Mouse (Mus musculus) heart, embryonic 12.5 days (tissue): ENCODE results near the gene Mllt10. TPM values are rescaled to one million over a fixed set of nuclear protein-coding genes. Genes with fewer than 3 reads are reported as not detected.

Source experiments
- ATAC-seq: fragments of 200-750 bp; cut with Nextera tagmentation; 2 replicates; pipeline ENCODE4 v1.8.0; 2017; ENCODE audit warnings: moderate TSS enrichment, moderate library complexity; ENCODE audit not compliant: insufficient number of reproducible peaks, low FRiP score
- H3K27ac ChIP-seq: fragments of 300-500 bp; sonication (generic); 2 replicates; pipeline ENCODE4 v1.5.1; 2016; ENCODE audit warnings: mild to moderate bottlenecking, moderate library complexity; ENCODE audit not compliant: poor library complexity, severe bottlenecking
- H3K27me3 ChIP-seq: fragments of 300-500 bp; sonication (generic); replicated peaks from 2 replicates; pipeline ENCODE4 v1.6.1; 2016; ENCODE audit warnings: mild to moderate bottlenecking, moderate library complexity
- H3K36me3 ChIP-seq: fragments of 300-500 bp; sonication (generic); 2 replicates; pipeline ENCODE4 v1.6.1; 2016; ENCODE audit warnings: mild to moderate bottlenecking, moderate library complexity
- H3K4me1 ChIP-seq: fragments of 300-500 bp; sonication (generic); replicated peaks from 2 replicates; pipeline ENCODE4 v1.6.1; 2016; ENCODE audit warnings: mild to moderate bottlenecking
- H3K4me2 ChIP-seq: fragments of 300-500 bp; sonication (generic); 2 replicates; pipeline ENCODE4 v1.6.1; 2016; ENCODE audit warnings: mild to moderate bottlenecking, moderate library complexity
- H3K4me3 ChIP-seq: fragments of 300-500 bp; sonication (generic); 2 replicates; pipeline ENCODE4 v1.5.1; 2016; ENCODE audit warnings: mild to moderate bottlenecking
- H3K9ac ChIP-seq: fragments of 300-500 bp; sonication (generic); 2 replicates; pipeline ENCODE4 v1.6.1; 2016; ENCODE audit warnings: mild to moderate bottlenecking, moderate library complexity
- H3K9me3 ChIP-seq: fragments of 300-500 bp; sonication (generic); replicated peaks from 2 replicates; pipeline ENCODE4 v1.6.1; 2016; ENCODE audit warnings: mild to moderate bottlenecking, moderate library complexity
- WGBS: fragments of 180-500 bp; shearing (Covaris S2); methylation state at CpG from one replicate; pipeline ENCODE4 v1.1.7; 2016; 5-methylcytosine and 5-hydroxymethylcytosine counted together
- polyA plus RNA-seq: library from polyadenylated mRNA; unstranded; fragments of >200 nt; fragmentation: Nextera tagmentation; extraction: Ambion mirVana; gene quantifications from 2 replicates; pipeline ENCODE4 v1.2.1, GENCODE M21; 2016

Gene Mllt10
- polyA plus RNA-seq, 1 experiment from 2014 or later: 37.1 TPM

GRCm38 (mm10) chr2:18107561-18107960, 52.5 kb downstream of the Mllt10 start:
- Histone ChIP-seq H3K4me1 (0 out of 2 replicates have a peak, but pooled peaks cover 4% of the 10 kb centered on the region), H3K36me3 (peaks cover 19% of the 10 kb centered on the region), H3K4me3 (no peak overlapping the region), H3K9ac (no peak overlapping the region), H3K9me3 (no peaks in the 10 kb centered on the region), H3K4me2 (no peak overlapping the region), H3K27ac (no peak overlapping the region), H3K27me3 (no peaks in the 10 kb centered on the region)
- no peak for ATAC-seq

GRCm38 (mm10) chr2:18108214-18108613, 53.2 kb downstream of the Mllt10 start:
- Histone ChIP-seq H3K27ac (no peak overlapping the region), H3K9ac (no peak overlapping the region), H3K4me3 (no peak overlapping the region), H3K4me2 (no peak overlapping the region), H3K27me3 (no peaks in the 10 kb centered on the region), H3K9me3 (no peaks in the 10 kb centered on the region), H3K36me3 (peaks cover 23% of the 10 kb centered on the region), H3K4me1 (0 out of 2 replicates have a peak, but pooled peaks cover 4% of the 10 kb centered on the region)
- no peak for ATAC-seq
- WGBS: 97% methylated on average over 3 of the region's 3 CpGs

GRCm38 (mm10) chr2:18111411-18111810, 56.4 kb downstream of the Mllt10 start:
- Histone ChIP-seq H3K4me3 (no peak overlapping the region), H3K4me1 (0 out of 2 replicates have a peak, but pooled peaks cover 4% of the 10 kb centered on the region), H3K9me3 (no peaks in the 10 kb centered on the region), H3K36me3 (peaks cover 29% of the 10 kb centered on the region), H3K27ac (no peak overlapping the region), H3K27me3 (no peaks in the 10 kb centered on the region), H3K9ac (no peak overlapping the region), H3K4me2 (no peak overlapping the region)
- no peak for ATAC-seq

GRCm38 (mm10) chr2:18116432-18116831, 61.4 kb downstream of the Mllt10 start:
- Histone ChIP-seq H3K27me3 (no peaks in the 10 kb centered on the region), H3K36me3 (peaks cover 30% of the 10 kb centered on the region), H3K4me3 (no peak overlapping the region), H3K4me2 (no peak overlapping the region), H3K27ac (no peak overlapping the region), H3K9ac (no peak overlapping the region), H3K4me1 (0 out of 2 replicates have a peak, but pooled peaks cover 6% of the 10 kb centered on the region), H3K9me3 (no peaks in the 10 kb centered on the region)
- 91% methylated on average over 3 of the region's 3 CpGs for WGBS
- no peak for ATAC-seq

- Histone ChIP-seq H3K9ac (no peak overlapping the region), H3K36me3 (peaks cover 46% of the 10 kb centered on the region), H3K4me2 (no peak overlapping the region), H3K4me3 (no peak overlapping the region), H3K27me3 (no peaks in the 10 kb centered on the region), H3K9me3 (no peaks in the 10 kb centered on the region), H3K4me1 (no peaks in the 10 kb centered on the region), H3K27ac (no peak overlapping the region)
- WGBS: 68% methylated on average over 2 of the region's 2 CpGs
- no peak for ATAC-seq
These were observed 83.1 kb downstream of the Mllt10 start for GRCm38 (mm10) chr2:18138131-18138530.

- Histone ChIP-seq H3K27me3 (no peaks in the 10 kb centered on the region), H3K4me3 (no peak overlapping the region), H3K9ac (no peak overlapping the region), H3K27ac (no peak overlapping the region), H3K36me3 (peaks cover 41% of the 10 kb centered on the region), H3K4me1 (no peaks in the 10 kb centered on the region), H3K4me2 (no peak overlapping the region), H3K9me3 (no peaks in the 10 kb centered on the region)
- no peak for ATAC-seq
- WGBS: 95% methylated on average over 5 of the region's 5 CpGs
These were observed 84.6 kb downstream of the Mllt10 start for GRCm38 (mm10) chr2:18139646-18140045.

- Histone ChIP-seq H3K27ac (no peak overlapping the region), H3K4me3 (no peak overlapping the region), H3K9ac (no peak overlapping the region), H3K9me3 (no peaks in the 10 kb centered on the region), H3K36me3 (peaks cover 47% of the 10 kb centered on the region), H3K27me3 (no peaks in the 10 kb centered on the region), H3K4me1 (no peaks in the 10 kb centered on the region), H3K4me2 (no peak overlapping the region)
- 93% methylated on average over 3 of the region's 3 CpGs for WGBS
- no peak for ATAC-seq
These were observed 101.1 kb downstream of the Mllt10 start for GRCm38 (mm10) chr2:18156131-18156530.

- H3K27me3 ChIP-seq: no peaks in the 10 kb centered on the region
- ATAC-seq: no peak
- no peak overlapping the region for H3K4me2 ChIP-seq
- H3K4me3 ChIP-seq: no peak overlapping the region
- no peaks in the 10 kb centered on the region for H3K9me3 ChIP-seq
- no peak overlapping the region for H3K27ac ChIP-seq
- H3K4me1 ChIP-seq: no peaks in the 10 kb centered on the region
- peaks cover 42% of the 10 kb centered on the region for H3K36me3 ChIP-seq
- 85% methylated on average over 3 of the region's 3 CpGs for WGBS
- H3K9ac ChIP-seq: no peak overlapping the region
These were observed 104.4 kb downstream of the Mllt10 start for GRCm38 (mm10) chr2:18159426-18159825.

- peaks cover 33% of the 10 kb centered on the region for H3K36me3 ChIP-seq
- no peak overlapping the region for H3K27ac ChIP-seq
- H3K4me1 ChIP-seq: no peaks in the 10 kb centered on the region
- no peak overlapping the region for H3K4me2 ChIP-seq
- no peak overlapping the region for H3K9ac ChIP-seq
- H3K27me3 ChIP-seq: no peaks in the 10 kb centered on the region
- ATAC-seq: no peak
- H3K4me3 ChIP-seq: no peak overlapping the region
- WGBS: 90% methylated on average over 5 of the region's 5 CpGs
- H3K9me3 ChIP-seq: no peaks in the 10 kb centered on the region
These were observed 106.0 kb downstream of the Mllt10 start for GRCm38 (mm10) chr2:18160992-18161391.

GRCm38 (mm10) chr2:18165511-18165910, 110.5 kb downstream of the Mllt10 start:
- Histone ChIP-seq H3K4me2 (no peak overlapping the region), H3K9ac (no peak overlapping the region), H3K27ac (no peak overlapping the region), H3K36me3 (peaks cover 28% of the 10 kb centered on the region), H3K9me3 (no peaks in the 10 kb centered on the region), H3K4me1 (0 out of 2 replicates have a peak, but pooled peaks cover 2% of the 10 kb centered on the region), H3K4me3 (no peak overlapping the region), H3K27me3 (no peaks in the 10 kb centered on the region)
- ATAC-seq: no peak
- WGBS: 90% methylated on average over 2 of the region's 2 CpGs

GRCm38 (mm10) chr2:18169174-18169948, 114.3 kb downstream of the Mllt10 start:
- Histone ChIP-seq H3K4me3 (no peak overlapping the region), H3K27me3 (no peaks in the 10 kb centered on the region), H3K27ac (no peak overlapping the region), H3K36me3 (peaks cover 20% of the 10 kb centered on the region), H3K4me1 (0 out of 2 replicates have a peak, but pooled peaks cover 2% of the 10 kb centered on the region), H3K9ac (no peak overlapping the region), H3K4me2 (no peak overlapping the region), H3K9me3 (no peaks in the 10 kb centered on the region)
- WGBS: 63% methylated on average over 1 of the region's 1 CpGs
- no peak for ATAC-seq

- no peak for ATAC-seq
- Histone ChIP-seq H3K4me1 (0 out of 2 replicates have a peak, but pooled peaks cover 4% of the 10 kb centered on the region), H3K9ac (no peak overlapping the region), H3K36me3 (peaks cover 43% of the 10 kb centered on the region), H3K4me3 (no peak overlapping the region), H3K27ac (no peak overlapping the region), H3K4me2 (no peak overlapping the region), H3K9me3 (no peaks in the 10 kb centered on the region), H3K27me3 (no peaks in the 10 kb centered on the region)
- 36% methylated on average over 1 of the region's 1 CpGs for whole genome bisulfite sequencing
These were observed 120.2 kb downstream of the Mllt10 start for GRCm38 (mm10) chr2:18175234-18175633.
